Mouse (Mus musculus) heart, embryonic 14.5 days (tissue): Measurements from ENCODE around the gene Sh3gl2. TPM values are rescaled to one million over a fixed set of nuclear protein-coding genes. Genes with fewer than 3 reads are reported as not detected.

ENCODE experiments used
- ATAC-seq: fragments of 200-750 bp; cut with Nextera tagmentation; 2 replicates; pipeline ENCODE4 v1.8.0; 2017; ENCODE audit warnings: low read depth, moderate TSS enrichment; ENCODE audit not compliant: insufficient number of reproducible peaks, insufficient read depth, low FRiP score
- H3K27ac ChIP-seq, 2 experiments: fragments of 200-500 bp in 1 of 2; fragments of 300-500 bp in 1 of 2; sonication (generic) in 1 of 2; replicated peaks in 1 of 2; 2 replicates each; pipeline ENCODE4 v1.5.1; 2012 to 2014; ENCODE audit warnings: low read depth in 2 of 2, low read length in 2 of 2, control low read depth in 1 of 2, mild to moderate bottlenecking in 1 of 2, mixed read lengths in 1 of 2; ENCODE audit not compliant: control insufficient read depth in 1 of 2, insufficient read depth in 1 of 2
- H3K27me3 ChIP-seq: fragments of 300-500 bp; sonication (generic); 2 replicates; pipeline ENCODE4 v1.6.1; 2014; ENCODE audit warnings: mild to moderate bottlenecking, low read length, control low read depth; ENCODE audit not compliant: control insufficient read depth, insufficient read depth
- H3K36me3 ChIP-seq: fragments of 300-500 bp; sonication (generic); 2 replicates; pipeline ENCODE4 v1.6.1; 2014; ENCODE audit warnings: mild to moderate bottlenecking, control low read depth, low read length, mixed read lengths; ENCODE audit not compliant: control insufficient read depth, insufficient read depth
- H3K4me1 ChIP-seq, 2 experiments: fragments of 200-500 bp in 1 of 2; fragments of 300-500 bp in 1 of 2; sonication (generic) in 1 of 2; 2 replicates each; pipeline ENCODE4 v1.6.1; 2012 to 2014; ENCODE audit warnings: low read length in 2 of 2, control low read depth in 1 of 2, mixed read lengths in 1 of 2; ENCODE audit not compliant: control insufficient read depth in 2 of 2, insufficient read depth in 2 of 2
- H3K4me2 ChIP-seq: fragments of 300-500 bp; sonication (generic); 2 replicates; pipeline ENCODE4 v1.6.1; 2014; ENCODE audit warnings: mild to moderate bottlenecking, low read length
- H3K4me3 ChIP-seq, 2 experiments: fragments of 200-500 bp in 1 of 2; fragments of 300-500 bp in 1 of 2; sonication (generic) in 1 of 2; 2 replicates each; pipeline ENCODE4 v1.5.1; 2012 to 2014; ENCODE audit warnings: low read length in 2 of 2, mild to moderate bottlenecking in 2 of 2, control low read depth in 1 of 2, low read depth in 1 of 2, moderate library complexity in 1 of 2; ENCODE audit not compliant: control insufficient read depth in 1 of 2, insufficient read depth in 1 of 2
- H3K9ac ChIP-seq: fragments of 300-500 bp; sonication (generic); 2 replicates; pipeline ENCODE4 v1.6.1; 2014; ENCODE audit warnings: mild to moderate bottlenecking, low read length
- H3K9me3 ChIP-seq: fragments of 300-500 bp; sonication (generic); 2 replicates; pipeline ENCODE4 v1.6.1; 2016; ENCODE audit warnings: low read length, control low read depth; ENCODE audit not compliant: control insufficient read depth
- WGBS: fragments of 180-500 bp; shearing (Covaris S2); extraction: QIAGEN DNeasy Blood & Tissue Kit; methylation state at CpG from one replicate; pipeline ENCODE4 v1.1.7; 2014; 5-methylcytosine and 5-hydroxymethylcytosine counted together
- polyA plus RNA-seq: library from polyadenylated mRNA; unstranded; fragments of >200 nt; fragmentation: Nextera tagmentation; extraction: Ambion mirVana; gene quantifications from 2 replicates; pipeline ENCODE4 v1.2.1, GENCODE M21; 2014

Gene Sh3gl2
- polyA plus RNA-seq, 1 experiment from 2014 or later = 1.0 TPM

DNA sequence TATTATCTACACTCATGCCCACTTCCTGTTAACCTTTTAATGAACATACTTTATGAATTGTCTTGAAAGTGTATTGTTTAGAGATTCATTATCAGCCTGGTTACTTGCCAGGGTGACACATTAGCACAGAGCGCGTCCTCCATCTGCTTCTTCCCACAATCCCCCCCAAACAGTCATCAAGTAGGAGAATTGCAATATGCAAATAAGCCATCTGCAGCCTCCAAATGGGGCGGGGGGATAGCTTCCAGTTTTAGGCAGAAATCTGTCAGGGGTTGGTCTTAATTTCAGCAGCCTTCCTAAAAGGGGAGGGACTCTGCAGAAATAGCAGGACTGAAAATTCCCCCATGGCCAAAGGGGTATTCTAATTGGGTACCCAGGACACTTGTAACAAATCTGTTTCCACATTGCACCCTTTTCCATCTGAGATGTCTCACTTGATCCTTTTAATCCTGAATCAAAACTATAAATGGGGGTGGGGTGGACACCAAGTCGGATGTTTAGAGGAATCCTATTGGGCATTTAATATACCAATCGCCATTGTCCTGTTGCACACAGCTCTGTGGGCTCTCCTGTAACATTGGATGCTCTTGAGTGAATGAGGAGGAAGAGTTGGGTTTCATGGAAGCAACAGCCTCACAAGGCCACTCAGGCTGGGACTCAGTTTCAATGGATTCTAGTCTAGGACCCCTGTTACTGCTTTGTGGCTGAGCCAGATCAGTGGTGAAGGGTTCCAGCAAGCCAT lies 51.7 kb downstream of the Sh3gl2 start:
- Histone ChIP-seq H3K4me3 (no peak overlapping the region), H3K27me3 (no peaks in the 10 kb centered on the region), H3K4me1 (no peaks in the 10 kb centered on the region), H3K36me3 (no peaks in the 10 kb centered on the region), H3K4me2 (no peak overlapping the region), H3K9ac (no peak overlapping the region), H3K9me3 (no peaks in the 10 kb centered on the region), H3K27ac (no peak overlapping the region)
- no peak for ATAC-seq
- WGBS = 81% methylated on average over 5 of the region's 5 CpGs

DNA sequence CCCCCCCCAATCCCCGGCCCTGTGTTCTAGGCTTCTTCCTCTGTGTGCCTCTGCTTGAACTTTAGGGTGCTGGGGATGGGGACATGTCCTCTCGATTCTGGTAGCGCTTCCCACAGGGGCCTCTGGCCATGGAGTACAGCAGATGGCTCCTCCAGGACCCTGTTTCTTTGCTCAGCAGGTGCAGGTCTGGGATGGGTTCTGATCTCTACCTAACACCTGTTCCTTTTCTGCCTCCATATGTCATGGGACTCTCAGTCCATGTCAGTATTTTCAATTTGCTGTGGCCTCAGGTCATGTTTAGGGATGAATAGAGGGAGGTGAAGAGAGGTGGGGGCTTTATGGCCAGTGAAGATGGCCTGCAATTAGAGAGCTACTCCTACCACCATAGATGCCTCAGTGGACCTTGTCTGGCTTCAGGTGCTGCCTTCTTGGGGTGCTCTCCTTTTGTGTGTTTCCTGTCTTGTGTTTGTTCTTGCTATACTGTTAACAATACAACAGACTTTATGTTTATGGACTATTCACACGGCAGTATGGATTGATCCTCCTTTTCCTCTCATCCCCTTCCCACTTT lies 52.9 kb downstream of the Sh3gl2 start:
- WGBS = 84% methylated on average over 4 of the region's 4 CpGs
- no peak for ATAC-seq
- H3K4me2 ChIP-seq = no peak overlapping the region
- no peaks in the 10 kb centered on the region for H3K36me3 ChIP-seq
- H3K4me3 ChIP-seq = no peak overlapping the region
- H3K27ac ChIP-seq = no peak overlapping the region
- H3K4me1 ChIP-seq = no peaks in the 10 kb centered on the region
- no peaks in the 10 kb centered on the region for H3K27me3 ChIP-seq
- no peak overlapping the region for H3K9ac ChIP-seq
- no peaks in the 10 kb centered on the region for H3K9me3 ChIP-seq

DNA sequence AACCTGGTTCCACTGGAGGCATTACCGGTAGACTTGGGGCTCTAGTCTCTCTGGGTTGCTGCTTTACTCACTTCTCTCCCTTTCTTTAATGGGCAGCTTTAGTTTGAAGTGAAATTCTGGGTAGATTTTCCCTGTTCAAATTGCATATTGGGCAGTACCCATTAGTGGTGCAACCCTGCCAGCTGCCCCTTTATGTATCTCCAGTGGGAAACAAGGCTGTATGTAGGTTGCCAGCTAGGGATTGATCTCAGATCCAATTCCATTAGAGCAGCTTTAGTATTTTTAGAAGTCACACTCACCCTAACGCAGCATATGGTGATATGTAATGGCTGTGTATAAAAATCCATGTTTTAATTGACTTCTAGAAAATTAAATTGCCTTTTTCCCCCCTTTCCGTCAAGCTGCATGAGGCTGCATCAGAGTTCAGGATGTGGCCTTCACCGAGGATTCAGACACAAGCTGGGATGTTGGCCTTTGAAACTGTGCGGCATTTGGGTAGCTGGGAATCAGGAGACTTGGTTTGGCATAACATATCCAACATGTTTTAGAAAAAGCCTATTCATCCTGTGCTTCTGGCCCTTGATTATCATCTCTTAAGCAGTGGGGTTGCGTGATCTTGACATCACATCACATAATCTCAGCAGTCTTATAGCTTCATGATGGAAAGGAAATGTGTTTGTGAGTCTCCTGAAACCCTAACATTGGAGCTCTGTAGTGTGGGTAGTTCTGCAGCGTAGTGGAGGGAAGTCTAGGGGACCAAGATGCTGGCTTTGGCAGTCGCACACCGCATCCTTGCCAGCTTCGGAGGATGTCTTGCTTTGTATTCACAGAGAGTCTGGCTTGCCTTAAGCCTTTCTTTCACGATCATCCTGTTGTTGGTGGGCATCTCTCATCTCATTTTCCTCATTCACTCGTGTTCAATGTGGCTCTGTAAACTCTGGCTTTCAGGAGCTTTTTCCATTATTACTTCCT lies 56.0 kb downstream of the Sh3gl2 start:
- WGBS = 84% methylated on average over 12 of the region's 12 CpGs
- H3K4me1 ChIP-seq = no peaks in the 10 kb centered on the region
- no peak overlapping the region for H3K4me2 ChIP-seq
- no peaks in the 10 kb centered on the region for H3K27me3 ChIP-seq
- H3K9ac ChIP-seq = no peak overlapping the region
- no peaks in the 10 kb centered on the region for H3K9me3 ChIP-seq
- H3K4me3 ChIP-seq = no peak overlapping the region
- no peak overlapping the region for H3K27ac ChIP-seq
- ATAC-seq = no peak
- H3K36me3 ChIP-seq = no peaks in the 10 kb centered on the region

GRCm38 (mm10) chr4:85262146-85262545 lies 57.2 kb downstream of the Sh3gl2 start:
- 60% methylated on average over 6 of the region's 6 CpGs for WGBS
- Histone ChIP-seq H3K4me2 (no peak overlapping the region), H3K27ac (no peak overlapping the region), H3K4me1 (no peaks in the 10 kb centered on the region), H3K27me3 (no peaks in the 10 kb centered on the region), H3K36me3 (no peaks in the 10 kb centered on the region), H3K9me3 (no peaks in the 10 kb centered on the region), H3K9ac (no peak overlapping the region), H3K4me3 (no peak overlapping the region)
- ATAC-seq = no peak

DNA sequence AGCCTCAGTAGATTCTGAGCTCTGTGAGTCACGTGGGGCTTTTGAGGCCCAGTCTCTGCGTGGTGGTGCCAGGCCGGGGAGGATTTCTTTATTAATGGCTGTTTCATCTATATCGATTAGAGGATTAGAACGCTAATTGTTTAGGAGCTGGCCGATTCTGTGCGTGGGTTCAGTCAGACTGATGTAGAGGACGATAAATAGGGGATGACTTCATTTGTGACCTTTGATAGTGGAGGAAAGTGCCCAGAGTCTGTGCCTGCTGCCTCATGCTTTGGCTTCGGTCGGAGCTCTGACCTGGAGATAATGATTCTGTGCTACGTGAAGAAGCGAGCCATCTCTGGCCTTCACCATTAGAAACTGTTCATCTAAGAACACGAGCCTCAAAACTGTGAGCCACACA lies 57.7 kb downstream of the Sh3gl2 start:
- WGBS = 74% methylated on average over 13 of the region's 13 CpGs
- Histone ChIP-seq H3K4me2 (no peak overlapping the region), H3K9me3 (no peaks in the 10 kb centered on the region), H3K4me3 (no peak overlapping the region), H3K27me3 (no peaks in the 10 kb centered on the region), H3K27ac (no peak overlapping the region), H3K4me1 (no peaks in the 10 kb centered on the region), H3K36me3 (no peaks in the 10 kb centered on the region), H3K9ac (no peak overlapping the region)
- ATAC-seq = no peak

GRCm38 (mm10) chr4:85267456-85267855 lies 62.5 kb downstream of the Sh3gl2 start:
- no peak overlapping the region for H3K4me2 ChIP-seq
- no peak overlapping the region for H3K9ac ChIP-seq
- H3K27me3 ChIP-seq = no peaks in the 10 kb centered on the region
- no peaks in the 10 kb centered on the region for H3K4me1 ChIP-seq
- H3K36me3 ChIP-seq = no peaks in the 10 kb centered on the region
- no peak for ATAC-seq
- H3K4me3 ChIP-seq = no peak overlapping the region
- 77% methylated on average over 2 of the region's 2 CpGs for WGBS
- no peaks in the 10 kb centered on the region for H3K9me3 ChIP-seq
- H3K27ac ChIP-seq = no peak overlapping the region

DNA sequence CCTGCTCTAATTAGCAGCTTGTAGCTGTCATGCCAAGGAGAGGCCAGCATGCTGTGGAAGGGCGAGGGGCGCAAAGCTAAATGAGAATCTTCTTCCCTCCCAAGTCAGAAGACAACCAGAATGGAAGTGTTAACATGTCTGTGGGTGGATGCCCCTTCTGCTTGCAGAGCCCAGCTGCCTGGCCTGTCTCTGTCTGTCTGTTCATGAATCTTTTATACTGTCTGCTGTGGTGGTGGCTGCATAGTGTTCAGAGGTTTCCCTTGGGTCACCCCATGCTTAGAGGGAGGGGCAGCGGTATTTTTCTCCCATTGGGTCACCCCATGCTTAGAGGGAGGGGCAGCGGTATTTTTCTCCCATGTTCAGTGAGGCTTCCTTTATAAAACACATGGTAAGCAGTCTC lies 68.0 kb downstream of the Sh3gl2 start:
- Histone ChIP-seq H3K27me3 (no peaks in the 10 kb centered on the region), H3K4me1 (no peaks in the 10 kb centered on the region), H3K9ac (no peak overlapping the region), H3K36me3 (no peaks in the 10 kb centered on the region), H3K27ac (no peak overlapping the region), H3K4me2 (no peak overlapping the region), H3K9me3 (no peaks in the 10 kb centered on the region), H3K4me3 (no peak overlapping the region)
- WGBS = 79% methylated on average over 4 of the region's 4 CpGs
- ATAC-seq = no peak
